Mouse (Mus musculus): ENCODE measurements at regions not wholly inside any gene's neighbourhood (a gene's known extent, or its start where the extent isn't known, plus 50 kb on each side); places are given as distances from the start of the nearest gene placed in this dataset.

DNA sequence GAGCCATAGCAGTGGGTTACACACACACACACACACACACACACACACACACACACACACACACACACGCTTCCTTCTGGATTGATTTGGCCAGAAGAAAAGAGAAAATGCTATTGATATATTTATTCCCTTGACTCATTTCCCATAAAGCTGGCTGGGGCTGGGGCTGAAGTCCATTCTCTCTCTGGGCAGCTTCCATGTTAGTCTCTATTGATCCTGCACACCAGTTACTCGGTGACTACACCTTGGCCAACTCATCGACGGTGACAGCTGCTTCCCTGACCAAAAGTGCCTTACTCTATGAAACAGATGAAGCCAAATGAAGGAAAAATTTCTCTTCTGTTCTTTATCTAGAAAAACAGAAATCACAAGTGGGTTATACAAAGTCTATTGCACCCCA, 82.1 kb downstream of the Snx18 start:
- no peaks in the 10 kb centered on the region for H3K36me3 ChIP-seq (ENCODE audit: control insufficient read depth, insufficient read depth, low read length)
- no peak for TF ChIP-seq POLR2A (IDR thresholded peaks at IDR 0.05; ENCODE audit: control insufficient read depth, low read depth, low read length)
- TF ChIP-seq CTCF (IDR thresholded peaks at IDR 0.05; ENCODE audit: control insufficient read depth, insufficient read depth, insufficient replicate concordance, low read depth, low read length), result no peak

DNA sequence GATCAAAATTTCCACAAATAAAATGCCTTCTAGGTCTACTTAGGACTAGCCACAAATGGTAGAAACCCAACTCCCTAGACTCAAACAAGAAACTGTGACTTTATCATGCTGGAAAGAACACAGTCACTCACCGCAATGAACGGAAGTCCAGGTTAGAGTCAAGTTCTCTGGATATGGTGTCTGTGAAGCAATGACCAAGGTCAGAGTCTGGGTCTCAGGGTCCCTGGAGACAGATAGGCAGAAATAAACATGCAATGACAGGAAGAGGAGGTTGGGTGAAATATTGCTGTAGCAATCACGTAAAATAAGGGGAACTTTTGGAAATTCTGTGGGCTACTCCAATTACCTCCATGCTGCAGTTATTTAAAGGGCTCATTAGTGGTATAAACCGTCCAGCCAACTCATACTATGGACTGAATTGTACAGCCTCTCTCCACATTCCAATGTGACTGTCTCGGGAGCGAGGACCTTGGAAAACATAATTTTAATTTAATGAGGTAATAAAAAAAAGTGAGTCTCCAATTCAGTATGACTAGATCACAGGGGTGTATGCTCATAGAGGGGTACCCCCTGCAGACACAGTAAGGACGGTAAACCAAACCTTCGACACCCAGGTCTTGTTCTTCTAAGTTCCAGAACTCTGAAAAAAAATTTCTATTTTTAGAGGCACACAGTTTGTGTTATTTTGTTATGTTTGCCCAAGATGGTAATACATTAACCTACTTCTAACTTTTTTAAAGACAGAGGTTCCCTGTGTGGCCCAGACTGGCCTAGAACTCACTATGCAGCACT, 83.5 kb downstream of the Snx18 start:
- Histone ChIP-seq H3K27ac (ENCODE audit: control insufficient read depth, insufficient read depth, low read depth, low read length) (no peak overlapping the region), H3K4me1 (ENCODE audit: control insufficient read depth, insufficient read depth, low read length) (no peaks in the 10 kb centered on the region), H3K27me3 (ENCODE audit: control insufficient read depth, insufficient read depth, low read length) (no peaks in the 10 kb centered on the region), H3K36me3 (ENCODE audit: control insufficient read depth, insufficient read depth, low read length) (no peaks in the 10 kb centered on the region), H3K4me3 (ENCODE audit: control insufficient read depth, low read depth, low read length) (no peak overlapping the region)
- no peak for TF ChIP-seq POLR2A (IDR thresholded peaks at IDR 0.05; ENCODE audit: control insufficient read depth, low read depth, low read length)
- no peak for TF ChIP-seq CTCF (IDR thresholded peaks at IDR 0.05; ENCODE audit: control insufficient read depth, insufficient read depth, insufficient replicate concordance, low read depth, low read length)

More for the DNA sequence above, 82.1 kb downstream of the Snx18 start:
- H3K4me3 ChIP-seq (ENCODE audit: control insufficient read depth, low read depth, low read length), result no peak overlapping the region
- no peaks in the 10 kb centered on the region for H3K4me1 ChIP-seq (ENCODE audit: control insufficient read depth, insufficient read depth, low read length)
- no peaks in the 10 kb centered on the region for H3K27me3 ChIP-seq (ENCODE audit: control insufficient read depth, insufficient read depth, low read length)
- H3K27ac ChIP-seq (ENCODE audit: control insufficient read depth, insufficient read depth, low read depth, low read length), result no peak overlapping the region

DNA sequence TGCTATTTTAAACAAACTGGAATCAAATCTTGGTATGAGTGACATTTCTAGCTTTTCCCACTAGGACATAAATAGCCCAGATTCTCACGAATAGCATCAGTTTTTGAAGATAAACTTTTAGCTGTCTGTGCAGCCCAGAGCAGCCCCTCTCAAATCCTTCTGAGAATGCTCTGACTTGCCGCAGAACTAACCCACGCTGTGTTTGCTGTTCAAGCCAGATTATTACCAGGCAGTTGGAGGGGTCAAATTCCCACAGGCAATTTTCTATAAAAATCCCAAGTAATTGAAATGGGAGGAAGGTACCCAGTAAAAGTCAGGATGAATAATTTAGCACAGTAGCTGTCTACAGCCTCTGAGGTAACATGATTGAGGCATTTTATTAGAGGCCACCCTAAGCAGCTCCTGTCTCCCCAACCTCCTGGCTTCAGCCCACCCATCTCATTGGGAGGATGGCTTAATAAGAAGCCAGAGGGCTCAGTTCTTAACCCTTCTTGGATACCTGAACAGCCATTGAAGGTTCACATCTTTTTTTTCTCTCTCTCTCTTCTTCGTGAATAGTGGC, 84.4 kb downstream of the Snx18 start:
- Histone ChIP-seq H3K36me3 (ENCODE audit: control insufficient read depth, insufficient read depth, low read length) (no peaks in the 10 kb centered on the region), H3K27me3 (ENCODE audit: control insufficient read depth, insufficient read depth, low read length) (no peaks in the 10 kb centered on the region), H3K4me3 (ENCODE audit: control insufficient read depth, low read depth, low read length) (no peak overlapping the region), H3K27ac (ENCODE audit: control insufficient read depth, insufficient read depth, low read depth, low read length) (no peak overlapping the region), H3K4me1 (ENCODE audit: control insufficient read depth, insufficient read depth, low read length) (no peaks in the 10 kb centered on the region)
- TF ChIP-seq CTCF (IDR thresholded peaks at IDR 0.05; ENCODE audit: control insufficient read depth, insufficient read depth, insufficient replicate concordance, low read depth, low read length) (no peak), POLR2A (IDR thresholded peaks at IDR 0.05; ENCODE audit: control insufficient read depth, low read depth, low read length) (no peak)

DNA sequence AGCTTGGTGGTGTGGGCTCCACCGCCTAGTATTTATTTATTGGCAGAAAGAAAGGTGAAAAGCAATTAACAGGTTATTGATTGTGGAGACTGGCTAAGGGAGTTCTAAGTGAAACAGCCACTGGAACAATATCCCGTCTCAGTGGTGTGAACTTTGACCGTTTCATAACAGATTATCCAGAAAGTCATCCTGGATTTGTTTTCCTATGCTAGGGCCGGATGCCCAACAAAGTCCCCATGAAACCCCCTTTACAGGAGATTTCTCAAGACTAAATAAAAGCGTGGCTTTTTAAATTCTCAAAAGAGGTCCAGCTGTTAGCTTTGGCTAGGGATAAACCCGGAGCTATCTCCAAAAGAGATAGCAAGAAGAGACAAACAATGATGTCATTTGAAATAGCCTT, 91.4 kb downstream of the Snx18 start:
- Histone ChIP-seq H3K4me3 (ENCODE audit: control insufficient read depth, low read depth, low read length) (no peak overlapping the region), H3K4me1 (ENCODE audit: control insufficient read depth, insufficient read depth, low read length) (no peaks in the 10 kb centered on the region), H3K27me3 (ENCODE audit: control insufficient read depth, insufficient read depth, low read length) (no peaks in the 10 kb centered on the region), H3K27ac (ENCODE audit: control insufficient read depth, insufficient read depth, low read depth, low read length) (no peak overlapping the region), H3K36me3 (ENCODE audit: control insufficient read depth, insufficient read depth, low read length) (no peaks in the 10 kb centered on the region)
- TF ChIP-seq CTCF (IDR thresholded peaks at IDR 0.05; ENCODE audit: control insufficient read depth, insufficient read depth, insufficient replicate concordance, low read depth, low read length), result no peak
- no peak for TF ChIP-seq POLR2A (IDR thresholded peaks at IDR 0.05; ENCODE audit: control insufficient read depth, low read depth, low read length)

DNA sequence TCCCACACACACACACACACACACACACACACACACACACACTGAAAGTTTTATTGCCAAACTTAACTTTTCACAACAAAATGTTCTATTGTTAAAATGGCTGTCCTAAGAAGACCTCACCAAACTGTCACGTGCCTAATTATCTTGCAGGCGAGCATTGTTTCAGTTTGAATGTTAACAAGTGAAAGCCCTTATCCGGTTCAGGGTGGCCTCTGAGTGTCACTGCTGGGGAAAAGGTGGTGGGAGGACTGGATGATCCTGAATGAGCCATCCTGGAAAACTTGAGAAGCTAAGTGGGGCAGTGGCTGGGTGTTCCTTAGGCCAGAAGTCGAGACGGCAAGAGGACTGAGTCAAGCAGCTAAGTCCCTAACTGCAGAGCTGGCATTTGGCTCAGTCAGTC, 94.9 kb downstream of the Snx18 start:
- Histone ChIP-seq H3K4me3 (ENCODE audit: control insufficient read depth, low read depth, low read length) (no peak overlapping the region), H3K4me1 (ENCODE audit: control insufficient read depth, insufficient read depth, low read length) (no peaks in the 10 kb centered on the region), H3K36me3 (ENCODE audit: control insufficient read depth, insufficient read depth, low read length) (no peaks in the 10 kb centered on the region), H3K27ac (ENCODE audit: control insufficient read depth, insufficient read depth, low read depth, low read length) (no peak overlapping the region), H3K27me3 (ENCODE audit: control insufficient read depth, insufficient read depth, low read length) (no peaks in the 10 kb centered on the region)
- no peak for TF ChIP-seq CTCF (IDR thresholded peaks at IDR 0.05; ENCODE audit: control insufficient read depth, insufficient read depth, insufficient replicate concordance, low read depth, low read length)
- no peak for TF ChIP-seq POLR2A (IDR thresholded peaks at IDR 0.05; ENCODE audit: control insufficient read depth, low read depth, low read length)

DNA sequence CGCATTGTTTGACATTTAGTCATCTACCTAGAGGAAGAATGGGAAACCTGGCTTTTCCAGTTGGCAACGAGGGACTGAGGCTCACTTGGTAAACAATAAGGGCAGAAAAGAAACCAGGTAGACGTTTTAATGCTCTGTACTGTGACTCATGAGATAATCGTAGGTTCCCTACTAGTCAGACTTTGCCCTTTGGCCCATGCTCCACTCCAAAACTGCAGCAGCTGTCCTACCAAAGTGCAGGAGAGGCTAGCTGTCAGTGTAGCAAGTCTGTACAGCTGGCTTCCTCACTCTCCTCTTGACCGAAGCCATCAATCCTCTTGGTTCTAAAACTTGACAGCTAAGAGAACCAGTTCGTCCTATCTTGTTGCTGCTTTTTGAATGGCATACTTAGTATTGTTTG, 100.2 kb downstream of the Snx18 start:
- Histone ChIP-seq H3K27ac (ENCODE audit: control insufficient read depth, insufficient read depth, low read depth, low read length) (no peak overlapping the region), H3K4me3 (ENCODE audit: control insufficient read depth, low read depth, low read length) (no peak overlapping the region), H3K36me3 (ENCODE audit: control insufficient read depth, insufficient read depth, low read length) (no peaks in the 10 kb centered on the region), H3K4me1 (ENCODE audit: control insufficient read depth, insufficient read depth, low read length) (no peaks in the 10 kb centered on the region), H3K27me3 (ENCODE audit: control insufficient read depth, insufficient read depth, low read length) (no peaks in the 10 kb centered on the region)
- TF ChIP-seq CTCF (IDR thresholded peaks at IDR 0.05; ENCODE audit: control insufficient read depth, insufficient read depth, insufficient replicate concordance, low read depth, low read length) (no peak), POLR2A (IDR thresholded peaks at IDR 0.05; ENCODE audit: control insufficient read depth, low read depth, low read length) (no peak)

DNA sequence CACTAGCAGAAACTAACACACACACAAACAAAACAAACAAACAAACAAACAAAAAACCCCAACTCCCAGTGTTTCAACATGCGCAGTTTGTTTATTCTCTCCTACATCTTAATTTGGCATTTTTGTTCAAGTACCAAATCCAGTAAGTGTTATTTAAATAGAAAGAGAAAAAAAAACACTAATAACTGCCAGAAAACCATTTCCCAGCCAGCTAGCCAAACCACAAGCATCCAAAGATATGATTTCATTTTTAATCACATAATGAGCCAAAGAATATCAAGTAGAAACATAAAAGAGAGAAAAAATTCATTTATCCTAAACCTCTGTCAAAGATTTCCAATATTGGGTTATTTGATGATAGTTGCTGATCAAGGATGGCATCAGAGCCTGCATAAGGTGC, 102.3 kb downstream of the Snx18 start:
- Histone ChIP-seq H3K36me3 (ENCODE audit: control insufficient read depth, insufficient read depth, low read length) (no peaks in the 10 kb centered on the region), H3K27me3 (ENCODE audit: control insufficient read depth, insufficient read depth, low read length) (no peaks in the 10 kb centered on the region), H3K4me3 (ENCODE audit: control insufficient read depth, low read depth, low read length) (no peak overlapping the region), H3K4me1 (ENCODE audit: control insufficient read depth, insufficient read depth, low read length) (no peaks in the 10 kb centered on the region), H3K27ac (ENCODE audit: control insufficient read depth, insufficient read depth, low read depth, low read length) (no peak overlapping the region)
- TF ChIP-seq CTCF (IDR thresholded peaks at IDR 0.05; ENCODE audit: control insufficient read depth, insufficient read depth, insufficient replicate concordance, low read depth, low read length) (no peak), POLR2A (IDR thresholded peaks at IDR 0.05; ENCODE audit: control insufficient read depth, low read depth, low read length) (no peak)

Data from testis, adult 2 months (tissue).